Mouse (Mus musculus) stomach, postnatal 0 days (tissue): ENCODE results near the gene Etv1.

Experiments
- CTCF ChIP-seq: IDR thresholded peaks from 2 replicates; pipeline ENCODE4 v1.5.1; 2016; ENCODE audit warnings: antibody characterized with exemption, low read depth, mild to moderate bottlenecking, moderate library complexity
- EP300 ChIP-seq: optimal IDR thresholded peaks from 2 replicates; pipeline ENCODE3; 2016; ENCODE audit warnings: antibody characterized with exemption

GRCm38 (mm10) chr12:38786571-38786970 lies 7.4 kb downstream of the Etv1 start:
- TF ChIP-seq CTCF (no peak), EP300 (no peak)
